Mouse (Mus musculus): Measurements from ENCODE around the gene Hoxd4. TPM values are rescaled to one million over a fixed set of nuclear protein-coding genes. Genes with fewer than 3 reads are reported as not detected.

Hoxd4 gene
- total RNA-seq, 2 experiments from 2014 or later, result 0.25 to 0.26 TPM

GRCm38 (mm10) chr2:74730331-74730730, 18.6 kb downstream of the Hoxd4 start:
- no peak for DNase-seq

- no peak for DNase-seq
These were observed 19.3 kb downstream of the Hoxd4 start for GRCm38 (mm10) chr2:74731055-74731454.

GRCm38 (mm10) chr2:74731799-74732512, 20.2 kb downstream of the Hoxd4 start:
- no peak for DNase-seq

GRCm38 (mm10) chr2:74732513-74733316, 21.0 kb downstream of the Hoxd4 start:
- DNase-seq, result no peak

GRCm38 (mm10) chr2:74733317-74733661, 21.6 kb downstream of the Hoxd4 start:
- no peak for DNase-seq

- DNase-seq, result no peak
These were observed 22.0 kb downstream of the Hoxd4 start for GRCm38 (mm10) chr2:74733765-74734164.

GRCm38 (mm10) chr2:74734451-74734850, 22.7 kb downstream of the Hoxd4 start:
- DNase-seq, result no peak

- DNase-seq, result no peak
These were observed 23.5 kb downstream of the Hoxd4 start for GRCm38 (mm10) chr2:74734996-74735811.

- no peak for DNase-seq
These were observed 24.3 kb downstream of the Hoxd4 start for GRCm38 (mm10) chr2:74735851-74736687.

- DNase-seq, result no peak
These were observed 25.2 kb downstream of the Hoxd4 start for GRCm38 (mm10) chr2:74736688-74737577.

- DNase-seq, result no peak
These were observed 25.9 kb downstream of the Hoxd4 start for GRCm38 (mm10) chr2:74737578-74738070.

- no peak for DNase-seq
These were observed 27.1 kb downstream of the Hoxd4 start for GRCm38 (mm10) chr2:74738623-74739475.

- DNase-seq, result no peak
These were observed 27.7 kb downstream of the Hoxd4 start for GRCm38 (mm10) chr2:74739476-74739800.

- DNase-seq, result no peak
These were observed 28.1 kb downstream of the Hoxd4 start for GRCm38 (mm10) chr2:74739869-74740268.

GRCm38 (mm10) chr2:74740311-74741091, 28.8 kb downstream of the Hoxd4 start:
- no peak for DNase-seq

- DNase-seq, result no peak
These were observed 29.7 kb downstream of the Hoxd4 start for GRCm38 (mm10) chr2:74741252-74741978.

GRCm38 (mm10) chr2:74741979-74742277, 30.2 kb downstream of the Hoxd4 start:
- no peak for DNase-seq

GRCm38 (mm10) chr2:74745540-74746297, 34.0 kb downstream of the Hoxd4 start:
- no peak for DNase-seq
